34 mouse cellular contexts compared by ENCODE assay signal in the genomic region with DNA sequence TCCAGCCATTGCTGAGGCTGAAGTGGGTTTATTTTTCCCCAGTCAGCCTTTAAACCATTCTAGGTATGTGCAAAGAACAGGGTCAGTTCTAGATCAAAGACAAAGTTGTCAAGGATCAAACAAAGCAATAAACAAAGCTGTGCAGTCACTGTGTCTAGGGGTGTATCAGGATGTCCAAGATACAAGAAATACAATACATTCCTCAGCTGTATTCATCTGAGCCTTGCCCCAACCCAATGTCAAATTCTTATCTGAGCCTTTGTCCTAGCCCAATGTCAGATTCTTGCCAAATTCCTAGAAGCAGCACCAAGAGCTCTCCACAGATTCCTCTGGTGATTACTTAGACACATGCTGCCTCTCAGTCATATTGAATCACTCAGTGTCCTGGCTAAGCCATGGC.
"Had no signal": no experiment of that assay in that cellular context is flagged by ENCODE, and none has a peak within 500 bp of the region (broad histone marks: within the 10 kb centered on the region; RNA-seq: fewer than 3 reads in every experiment).

No protein-coding gene starts in this region.

- H3K27me3 ChIP-seq: heart, embryonic 12.5 days; heart, embryonic 13.5 days; heart, embryonic 15.5 days; hindbrain, embryonic 12.5 days; hindbrain, embryonic 13.5 days; hindbrain, embryonic 15.5 days; intestine, embryonic 15.5 days; kidney, embryonic 15.5 days had no signal

- H3K9ac ChIP-seq: heart, embryonic 12.5 days; heart, embryonic 13.5 days; heart, embryonic 15.5 days; hindbrain, embryonic 12.5 days; hindbrain, embryonic 13.5 days; hindbrain, embryonic 14.5 days; hindbrain, embryonic 15.5 days; intestine, embryonic 15.5 days; kidney, embryonic 15.5 days had no signal

- H3K4me3 ChIP-seq: heart, embryonic 12.5 days; heart, embryonic 13.5 days; heart, embryonic 15.5 days; hindbrain, embryonic 10.5 days; hindbrain, embryonic 12.5 days; hindbrain, embryonic 13.5 days; hindbrain, embryonic 15.5 days; intestine, embryonic 15.5 days; kidney, embryonic 15.5 days; layer of hippocampus, adult 2 months; left cerebral cortex, adult 2 months had no signal

- H3K9me3 ChIP-seq: hindbrain, embryonic 15.5 days; intestine, embryonic 15.5 days had no signal

- ATAC-seq: hindbrain, embryonic 16.5 days; hindbrain, postnatal 0 days; inflammation-experienced regulatory T-cells, adult 6 months; intestine, embryonic 15.5 days; intestine, embryonic 16.5 days; intestine, postnatal 0 days had no signal

- H3K4me2 ChIP-seq: heart, embryonic 12.5 days; heart, embryonic 13.5 days; heart, embryonic 15.5 days; hindbrain, embryonic 12.5 days; hindbrain, embryonic 13.5 days; hindbrain, embryonic 14.5 days; hindbrain, embryonic 15.5 days; intestine, embryonic 15.5 days; kidney, embryonic 15.5 days had no signal

- H3K36me3 ChIP-seq: heart, embryonic 12.5 days; heart, embryonic 13.5 days; heart, embryonic 15.5 days; hindbrain, embryonic 10.5 days; hindbrain, embryonic 12.5 days; hindbrain, embryonic 13.5 days; hindbrain, embryonic 15.5 days; intestine, embryonic 15.5 days; kidney, embryonic 15.5 days had no signal

- H3K4me1 ChIP-seq: heart, embryonic 12.5 days; heart, embryonic 13.5 days; heart, embryonic 15.5 days; hindbrain, embryonic 10.5 days; hindbrain, embryonic 12.5 days; hindbrain, embryonic 13.5 days; hindbrain, embryonic 15.5 days; intestine, embryonic 15.5 days; kidney, embryonic 15.5 days had no signal

- H3K27ac ChIP-seq: heart, embryonic 13.5 days; heart, embryonic 15.5 days; hindbrain, embryonic 10.5 days; hindbrain, embryonic 12.5 days; hindbrain, embryonic 13.5 days; hindbrain, embryonic 14.5 days; hindbrain, embryonic 15.5 days; hindbrain, postnatal 0 days; intestine, embryonic 15.5 days; kidney, embryonic 15.5 days; kidney, postnatal 0 days; layer of hippocampus, adult 2 months; left cerebral cortex, adult 2 months had no signal

- DNase-seq: heart, postnatal 10 days; heart, postnatal 14 days; heart, postnatal 36 days; heart, postnatal 4 days; kidney, adult 11 months; kidney, adult 18-20 months; kidney, adult 2 months; kidney, adult 8-10 months; kidney, adult 9 months; kidney, postnatal 10 days; kidney, postnatal 14 days; kidney, postnatal 25 days; kidney, postnatal 36 days; kidney, postnatal 4 days; layer of hippocampus, adult 9-11 months; layer of hippocampus, postnatal 36 days had no signal
